Mouse (Mus musculus) cerebellum, adult 2 months (tissue): Measurements from ENCODE around the gene Zcchc7.

Experiments
- CTCF ChIP-seq: fragments of 200-500 bp; IDR thresholded peaks from 2 replicates; pipeline ENCODE4 v1.5.1; 2011; ENCODE audit warnings: low read depth, mild to moderate bottlenecking, control low read depth, low read length, moderate library complexity, borderline replicate concordance; ENCODE audit not compliant: insufficient read depth
- POLR2A ChIP-seq: fragments of 200-500 bp; IDR thresholded peaks from 2 replicates; pipeline ENCODE4 v1.6.1; 2011; ENCODE audit warnings: low read length, control low read depth, borderline replicate concordance; ENCODE audit not compliant: insufficient read depth

GRCm38 (mm10) chr4:44953041-44953440, 197.4 kb downstream of the Zcchc7 start:
- TF ChIP-seq POLR2A (no peak), CTCF (no peak)
